Mouse (Mus musculus): ENCODE data around the gene Ccdc73. TPM values are rescaled to one million over a fixed set of nuclear protein-coding genes. Genes with fewer than 3 reads are reported as not detected.

Ccdc73 gene
- polyA plus RNA-seq, 1 experiment from 2014 or later = 6.6 TPM

Other genes starting within 250 kb of the Ccdc73 start
- 64.9 and 68.2 TPM in 2 replicates for gene Tcp11l1, start 155.6 kb upstream of the Ccdc73 start, polyA plus RNA-seq (2014; fragmentation: Nextera tagmentation; extraction: Ambion mirVana)
- not detected in 2 replicates for gene Pin1rt1, start 151.4 kb upstream of the Ccdc73 start, polyA plus RNA-seq (2014; fragmentation: Nextera tagmentation; extraction: Ambion mirVana)
- 4.0 and 5.5 TPM in 2 replicates for gene Depdc7, start 124.9 kb upstream of the Ccdc73 start, polyA plus RNA-seq (2014; fragmentation: Nextera tagmentation; extraction: Ambion mirVana)
- 18.7 and 18.9 TPM in 2 replicates for gene Qser1, start 51.0 kb upstream of the Ccdc73 start, polyA plus RNA-seq (2014; fragmentation: Nextera tagmentation; extraction: Ambion mirVana)
- gene Prrg4, start 17.9 kb upstream of the Ccdc73 start, polyA plus RNA-seq (2014; fragmentation: Nextera tagmentation; extraction: Ambion mirVana) = 0.48 and 1.1 TPM in 2 replicates
- gene Eif3m, start 149.3 kb downstream of the Ccdc73 start, polyA plus RNA-seq (2014; fragmentation: Nextera tagmentation; extraction: Ambion mirVana) = 262 and 276 TPM in 2 replicates
- not detected in 2 replicates for gene Gm11060, start 224.2 kb downstream of the Ccdc73 start, polyA plus RNA-seq (2014; fragmentation: Nextera tagmentation; extraction: Ambion mirVana)

Measured in forebrain, embryonic 11.5 days (tissue).